Mouse (Mus musculus) limb, embryonic 12.5 days (tissue): ENCODE results near the gene Cdc42ep2. TPM values are rescaled to one million over a fixed set of nuclear protein-coding genes. Genes with fewer than 3 reads are reported as not detected.

Experiments
- ATAC-seq: fragments of 200-750 bp; cut with Nextera tagmentation; 2 replicates; pipeline ENCODE4 v1.8.0; 2017; ENCODE audit warnings: low read depth, moderate TSS enrichment; ENCODE audit not compliant: insufficient number of reproducible peaks, insufficient read depth, low FRiP score, low TSS enrichment
- H3K27ac ChIP-seq: fragments of 300-500 bp; sonication (generic); 2 replicates; pipeline ENCODE4 v1.5.1; 2016; ENCODE audit warnings: mild to moderate bottlenecking, moderate library complexity
- H3K27me3 ChIP-seq: fragments of 300-500 bp; sonication (generic); 2 replicates; pipeline ENCODE4 v1.6.1; 2016; ENCODE audit warnings: mild to moderate bottlenecking, moderate library complexity
- H3K36me3 ChIP-seq: fragments of 300-500 bp; sonication (generic); 2 replicates; pipeline ENCODE4 v1.6.1; 2016; ENCODE audit warnings: mild to moderate bottlenecking, moderate library complexity
- H3K4me1 ChIP-seq: fragments of 300-500 bp; sonication (generic); replicated peaks from 2 replicates; pipeline ENCODE4 v1.6.1; 2016
- H3K4me2 ChIP-seq: fragments of 300-500 bp; sonication (generic); 2 replicates; pipeline ENCODE4 v1.6.1; 2016; ENCODE audit warnings: mild to moderate bottlenecking, moderate library complexity
- H3K4me3 ChIP-seq: fragments of 300-500 bp; sonication (generic); replicated peaks from 2 replicates; pipeline ENCODE4 v1.5.1; 2016; ENCODE audit warnings: mild to moderate bottlenecking
- H3K9ac ChIP-seq: fragments of 300-500 bp; sonication (generic); replicated peaks from 2 replicates; pipeline ENCODE4 v1.6.1; 2016; ENCODE audit warnings: mild to moderate bottlenecking, moderate library complexity
- H3K9me3 ChIP-seq: fragments of 300-500 bp; sonication (generic); 2 replicates; pipeline ENCODE4 v1.6.1; 2016; ENCODE audit warnings: mild to moderate bottlenecking, moderate library complexity
- WGBS: fragments of 180-500 bp; shearing (Covaris S2); methylation state at CpG from one replicate; pipeline ENCODE4 v1.1.7; 2016; 5-methylcytosine and 5-hydroxymethylcytosine counted together
- polyA plus RNA-seq: library from polyadenylated mRNA; unstranded; fragments of >200 nt; fragmentation: Nextera tagmentation; extraction: Ambion mirVana; gene quantifications from 2 replicates; pipeline ENCODE4 v1.2.1, GENCODE M21; 2016

Gene Cdc42ep2
- polyA plus RNA-seq, 1 experiment from 2014 or later: 2.7 TPM

- Histone ChIP-seq H3K4me1 (peaks cover 22% of the 10 kb centered on the region), H3K9me3 (no peaks in the 10 kb centered on the region), H3K27me3 (no peaks in the 10 kb centered on the region), H3K4me3 (peak overlapping the region; percentile 94), H3K36me3 (peaks cover 25% of the 10 kb centered on the region), H3K9ac (peak overlapping the region; percentile 95), H3K27ac (peak overlapping the region; percentile 93), H3K4me2 (peak overlapping the region; percentile 75)
- no peak for ATAC-seq
- 7% methylated on average over 14 of the region's 14 CpGs for WGBS
Observed at GRCm38 (mm10) chr19:5911430-5912102, 13.1 kb downstream of the Cdc42ep2 start.

- H3K4me3 ChIP-seq: 0 out of 2 replicates have a peak overlapping the region, but pooled peaks have one; percentile 5
- H3K27ac ChIP-seq: no peak overlapping the region
- no peaks in the 10 kb centered on the region for H3K27me3 ChIP-seq
Observed at GRCm38 (mm10) chr19:5910221-5910620, 14.4 kb downstream of the Cdc42ep2 start.

GRCm38 (mm10) chr19:5907275-5907674 lies 17.3 kb downstream of the Cdc42ep2 start:
- no peak overlapping the region for H3K4me2 ChIP-seq
- no peaks in the 10 kb centered on the region for H3K27me3 ChIP-seq
- H3K36me3 ChIP-seq: peaks cover 63% of the 10 kb centered on the region
- H3K9me3 ChIP-seq: no peaks in the 10 kb centered on the region
- no peak overlapping the region for H3K9ac ChIP-seq
- no peak overlapping the region for H3K4me3 ChIP-seq
- no peak for ATAC-seq
- H3K4me1 ChIP-seq: peaks cover 19% of the 10 kb centered on the region
- no peak overlapping the region for H3K27ac ChIP-seq
- WGBS: 89% methylated on average over 3 of the region's 3 CpGs

More at GRCm38 (mm10) chr19:5910221-5910620, 14.4 kb downstream of the Cdc42ep2 start:
- peaks cover 22% of the 10 kb centered on the region for H3K4me1 ChIP-seq
- H3K4me2 ChIP-seq: peak overlapping the region; percentile 75
- H3K9me3 ChIP-seq: no peaks in the 10 kb centered on the region
- WGBS: 80% methylated on average over 6 of the region's 6 CpGs
- H3K9ac ChIP-seq: peak overlapping the region; percentile 40; the same call in 1 of the 2 replicates
- peaks cover 37% of the 10 kb centered on the region for H3K36me3 ChIP-seq
- ATAC-seq: no peak

- Histone ChIP-seq H3K4me2 (peak within 1 kb of the TSS; percentile 92), H3K4me1 (peaks cover 17% of the 10 kb centered on the region), H3K4me3 (peak within 1 kb of the TSS; percentile 67), H3K27me3 (no peaks in the 10 kb centered on the region), H3K9me3 (no peaks in the 10 kb centered on the region), H3K27ac (peak within 1 kb of the TSS; percentile 73; the same call in 1 of the 2 replicates), H3K36me3 (peaks cover 49% of the 10 kb centered on the region), H3K9ac (peak within 1 kb of the TSS; percentile 90)
- 4% methylated on average over 36 of the region's 36 CpGs for WGBS
- ATAC-seq: peak; percentile 95
Observed at GRCm38 (mm10) chr19:5894002-5894678, 30.5 kb downstream of the Cdc42ep2 start, which contains the start of gene Tigd3. Gene Tigd3, minus strand, starts transcription at chr19:5894149.

- Histone ChIP-seq H3K27me3 (no peaks in the 10 kb centered on the region), H3K9me3 (no peaks in the 10 kb centered on the region), H3K4me3 (peak overlapping the region; percentile 67), H3K4me2 (peak overlapping the region; percentile 92), H3K36me3 (peaks cover 44% of the 10 kb centered on the region), H3K27ac (peak overlapping the region; percentile 73; the same call in 1 of the 2 replicates), H3K9ac (peak overlapping the region; percentile 90), H3K4me1 (peaks cover 17% of the 10 kb centered on the region)
- WGBS: 13% methylated on average over 30 of the region's 31 CpGs
- ATAC-seq: peak; percentile 46; the same call in 1 of the 2 replicates
Observed at GRCm38 (mm10) chr19:5893282-5894001, 31.2 kb downstream of the Cdc42ep2 start.

GRCm38 (mm10) chr19:5892735-5893134 lies 31.9 kb downstream of the Cdc42ep2 start:
- Histone ChIP-seq H3K27me3 (no peaks in the 10 kb centered on the region), H3K9ac (peak overlapping the region; percentile 90), H3K4me1 (peaks cover 17% of the 10 kb centered on the region), H3K36me3 (peaks cover 39% of the 10 kb centered on the region), H3K4me2 (peak overlapping the region; percentile 92), H3K9me3 (no peaks in the 10 kb centered on the region), H3K4me3 (peak overlapping the region; percentile 67), H3K27ac (no peak overlapping the region)
- ATAC-seq: no peak
- WGBS: 96% methylated on average over 13 of the region's 13 CpGs

GRCm38 (mm10) chr19:5892262-5892661 lies 32.4 kb downstream of the Cdc42ep2 start:
- H3K36me3 ChIP-seq: peaks cover 35% of the 10 kb centered on the region
- no peak overlapping the region for H3K27ac ChIP-seq
- WGBS: 95% methylated on average over 7 of the region's 7 CpGs
- no peak overlapping the region for H3K4me2 ChIP-seq
- no peaks in the 10 kb centered on the region for H3K27me3 ChIP-seq
- H3K9me3 ChIP-seq: no peaks in the 10 kb centered on the region
- ATAC-seq: no peak
- H3K4me3 ChIP-seq: no peak overlapping the region
- no peak overlapping the region for H3K9ac ChIP-seq
- H3K4me1 ChIP-seq: peaks cover 17% of the 10 kb centered on the region

GRCm38 (mm10) chr19:5891521-5892258 lies 32.9 kb downstream of the Cdc42ep2 start:
- 96% methylated on average over 12 of the region's 12 CpGs for WGBS
- Histone ChIP-seq H3K36me3 (peaks cover 30% of the 10 kb centered on the region), H3K4me3 (no peak overlapping the region), H3K27me3 (no peaks in the 10 kb centered on the region), H3K4me1 (peaks cover 17% of the 10 kb centered on the region), H3K9ac (no peak overlapping the region), H3K4me2 (no peak overlapping the region), H3K27ac (no peak overlapping the region), H3K9me3 (no peaks in the 10 kb centered on the region)
- no peak for ATAC-seq

GRCm38 (mm10) chr19:5889211-5889610 lies 35.4 kb downstream of the Cdc42ep2 start:
- Histone ChIP-seq H3K27me3 (no peaks in the 10 kb centered on the region), H3K9me3 (no peaks in the 10 kb centered on the region), H3K4me1 (peaks cover 15% of the 10 kb centered on the region), H3K27ac (no peak overlapping the region), H3K4me2 (no peak overlapping the region), H3K36me3 (peaks cover 14% of the 10 kb centered on the region), H3K9ac (no peak overlapping the region), H3K4me3 (no peak overlapping the region)
- 87% methylated on average over 4 of the region's 4 CpGs for WGBS
- ATAC-seq: no peak

GRCm38 (mm10) chr19:5887234-5887815 lies 37.3 kb downstream of the Cdc42ep2 start:
- Histone ChIP-seq H3K27me3 (no peaks in the 10 kb centered on the region), H3K36me3 (peaks cover 10% of the 10 kb centered on the region), H3K9ac (no peak overlapping the region), H3K4me2 (no peak overlapping the region), H3K9me3 (no peaks in the 10 kb centered on the region), H3K4me1 (0 out of 2 replicates have a peak, but pooled peaks cover 1% of the 10 kb centered on the region), H3K27ac (no peak overlapping the region), H3K4me3 (no peak overlapping the region)
- 68% methylated on average over 3 of the region's 3 CpGs for WGBS
- ATAC-seq: no peak
